Mouse (Mus musculus): Measurements from ENCODE around the gene Ppp1r13b.

Gene Ppp1r13b

GRCm38 (mm10) chr12:111931411-111932025 is 23.6 kb upstream of the Ppp1r13b start:
- POLR2A ChIA-PET: interaction anchor here in 1 of 4 experiments (1.5 kb wide), 1 partner anchor 18 kb away, joined by 3 read pairs; no protein-coding TSS in a partner anchor
- CTCF ChIA-PET: interaction anchor here in 1 of 4 experiments (0.6 kb wide), 1 partner anchor 643 kb away, joined by 3 read pairs; no protein-coding TSS in a partner anchor

GRCm38 (mm10) chr12:111928411-111928966 is 20.6 kb upstream of the Ppp1r13b start:
- ChIA-PET CTCF (interaction anchor here in 2 of 4 experiments (0.6 to 1.0 kb wide), 2 partner anchors 16 to 185 kb away, joined by 3 read pairs; no protein-coding TSS in a partner anchor), POLR2A (interaction anchor here in 3 of 4 experiments (0.7 to 3.1 kb wide), 3 partner anchors 10 to 203 kb away, joined by 3 to 16 read pairs (median 3); no protein-coding TSS in a partner anchor)

GRCm38 (mm10) chr12:111927338-111927737 is 19.4 kb upstream of the Ppp1r13b start:
- CTCF ChIA-PET: no interaction called here

GRCm38 (mm10) chr12:111923117-111923516 is 15.2 kb upstream of the Ppp1r13b start:
- ChIA-PET POLR2A (interaction anchor here in 2 of 4 experiments (0.7 to 0.8 kb wide), 2 partner anchors 11 to 21 kb away, joined by 3 to 4 read pairs; no protein-coding TSS in a partner anchor), CTCF (interaction anchor here in 1 of 4 experiments (0.7 kb wide), 1 partner anchor 10 kb away, joined by 3 read pairs; no protein-coding TSS in a partner anchor)

More at GRCm38 (mm10) chr12:111927338-111927737, 19.4 kb upstream of the Ppp1r13b start:
- POLR2A ChIA-PET: interaction anchor here in 1 of 4 experiments (3.1 kb wide), 1 partner anchor 11 kb away, joined by 16 read pairs; no protein-coding TSS in a partner anchor

GRCm38 (mm10) chr12:111920046-111920445 is 12.1 kb upstream of the Ppp1r13b start:
- ChIA-PET CTCF (interaction anchor here in 1 of 4 experiments (0.7 kb wide), 1 partner anchor 69 kb away, joined by 4 read pairs; no protein-coding TSS in a partner anchor), POLR2A (interaction anchor here in 1 of 4 experiments (0.7 kb wide), 1 partner anchor 1089 kb away, joined by 3 read pairs; no protein-coding TSS in a partner anchor)

GRCm38 (mm10) chr12:111916514-111917217 is 8.8 kb upstream of the Ppp1r13b start:
- CTCF ChIA-PET: interaction anchor here in 1 of 4 experiments (0.8 kb wide), 1 partner anchor 41 kb away, joined by 3 read pairs; no protein-coding TSS in a partner anchor
- POLR2A ChIA-PET: no interaction called here

- CTCF ChIA-PET: no interaction called here
Observed at GRCm38 (mm10) chr12:111915781-111916180, 7.9 kb upstream of the Ppp1r13b start.

GRCm38 (mm10) chr12:111914031-111914430 is 6.1 kb upstream of the Ppp1r13b start:
- CTCF ChIA-PET: interaction anchor here in 3 of 4 experiments (0.5 to 1.3 kb wide), 12 partner anchors 13 to 1554 kb away, joined by 3 to 7 read pairs (median 3); no protein-coding TSS in a partner anchor
- POLR2A ChIA-PET: interaction anchor here (0.6 to 1.7 kb wide), 16 partner anchors 18 to 1226 kb away, joined by 3 to 9 read pairs (median 4); partner anchors contain the start of gene Xrcc3 (in 1 of the 4)

More at GRCm38 (mm10) chr12:111915781-111916180, 7.9 kb upstream of the Ppp1r13b start:
- POLR2A ChIA-PET: no interaction called here

GRCm38 (mm10) chr12:111912802-111913201 is 4.9 kb upstream of the Ppp1r13b start:
- ChIA-PET CTCF (interaction anchor here in 1 of 4 experiments (0.5 to 0.6 kb wide), 2 partner anchors 16 to 105 kb away, joined by 3 to 4 read pairs; no protein-coding TSS in a partner anchor), POLR2A (interaction anchor here in 2 of 4 experiments (0.6 to 1.1 kb wide), 2 partner anchors 9 to 45 kb away, joined by 3 to 4 read pairs; no protein-coding TSS in a partner anchor)

GRCm38 (mm10) chr12:111911796-111912195 is 3.9 kb upstream of the Ppp1r13b start:
- CTCF ChIA-PET: no interaction called here
- POLR2A ChIA-PET: interaction anchor here in 1 of 4 experiments (1.3 kb wide), 1 partner anchor 10 kb away, joined by 3 read pairs; no protein-coding TSS in a partner anchor

- ChIA-PET POLR2A (interaction anchor here in 1 of 4 experiments (1.3 kb wide), 1 partner anchor 9 kb away, joined by 3 read pairs; no protein-coding TSS in a partner anchor), CTCF (no interaction called here)
Observed at GRCm38 (mm10) chr12:111911171-111911760, 3.4 kb upstream of the Ppp1r13b start.

- CTCF ChIA-PET: interaction anchor here in 1 of 4 experiments (1.2 kb wide), 1 partner anchor 58 kb away, joined by 5 read pairs; the partner anchor contains the start of gene Atp5mpl
Observed at GRCm38 (mm10) chr12:111908997-111909550, 1.2 kb upstream of the Ppp1r13b start.

GRCm38 (mm10) chr12:111907421-111907891 is 454 bp downstream of the Ppp1r13b start:
- POLR2A ChIA-PET: interaction anchor here in 2 of 4 experiments (1.4 to 2.3 kb wide), 2 partner anchors 27 to 30 kb away, joined by 3 to 12 read pairs; no protein-coding TSS in a partner anchor
- CTCF ChIA-PET: no interaction called here

More at GRCm38 (mm10) chr12:111908997-111909550, 1.2 kb upstream of the Ppp1r13b start:
- POLR2A ChIA-PET: interaction anchor here in 2 of 4 experiments (0.8 to 2.3 kb wide), 7 partner anchors 13 to 64 kb away, joined by 3 to 12 read pairs (median 3); no protein-coding TSS in a partner anchor

- POLR2A ChIA-PET: interaction anchor here in 1 of 4 experiments (0.9 to 1.4 kb wide), 3 partner anchors 8 to 32 kb away, joined by 3 read pairs; no protein-coding TSS in a partner anchor
- CTCF ChIA-PET: no interaction called here
Observed at GRCm38 (mm10) chr12:111906309-111906875, 1.5 kb downstream of the Ppp1r13b start.

- ChIA-PET POLR2A (interaction anchor here in 3 of 4 experiments (0.5 to 1.5 kb wide), 5 partner anchors 9 to 314 kb away, joined by 3 to 4 read pairs (median 3); partner anchors contain the start of gene Zfyve21 (in 1 of the 3)), CTCF (interaction anchor here in 1 of 4 experiments (0.6 kb wide), 1 partner anchor 25 kb away, joined by 3 read pairs; no protein-coding TSS in a partner anchor)
Observed at GRCm38 (mm10) chr12:111902488-111902887, 5.4 kb downstream of the Ppp1r13b start.

GRCm38 (mm10) chr12:111901105-111901875 is 6.6 kb downstream of the Ppp1r13b start:
- ChIA-PET CTCF (interaction anchor here (0.6 to 1.2 kb wide), 4 partner anchors 12 to 452 kb away, joined by 3 to 5 read pairs (median 3); no protein-coding TSS in a partner anchor), POLR2A (interaction anchor here in 3 of 4 experiments (0.6 to 1.5 kb wide), 3 partner anchors 10 to 466 kb away, joined by 3 to 4 read pairs (median 3); no protein-coding TSS in a partner anchor)

Measured in embryonic stem cell, embryonic (primary cell).